Mouse (Mus musculus) thymus, postnatal 36 days (tissue): ENCODE measurements around the gene Krt26.

ENCODE experiments used
- DNase-seq, 2 experiments: peaks; one replicate each; pipeline ENCODE4 v3.0.0; 2022; ENCODE audit warnings: mixed read lengths in 2 of 2

Gene Krt26

DNA sequence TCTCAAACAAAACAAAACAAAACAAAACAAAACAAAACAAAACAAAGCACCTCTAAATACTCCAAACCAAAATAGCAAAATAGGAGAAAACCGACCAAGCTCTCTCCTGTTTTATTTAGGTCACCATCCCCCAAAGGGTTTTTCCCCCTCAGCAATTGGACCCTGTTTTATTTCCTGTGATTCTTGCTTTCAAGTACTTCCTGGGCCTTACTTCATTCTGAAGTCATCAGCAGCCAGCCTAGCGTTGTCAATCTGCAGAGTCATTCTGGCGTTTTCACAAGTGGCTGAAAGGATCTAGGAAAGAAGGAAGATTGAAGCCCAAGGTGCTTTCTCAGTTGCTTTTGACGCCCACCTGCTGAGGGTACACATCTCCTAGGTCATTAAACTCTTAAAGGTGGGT is 54.4 kb downstream of the Krt26 start:
- no peak for DNase-seq

GRCm38 (mm10) chr11:99281116-99281515 is 56.6 kb downstream of the Krt26 start:
- no peak for DNase-seq

DNA sequence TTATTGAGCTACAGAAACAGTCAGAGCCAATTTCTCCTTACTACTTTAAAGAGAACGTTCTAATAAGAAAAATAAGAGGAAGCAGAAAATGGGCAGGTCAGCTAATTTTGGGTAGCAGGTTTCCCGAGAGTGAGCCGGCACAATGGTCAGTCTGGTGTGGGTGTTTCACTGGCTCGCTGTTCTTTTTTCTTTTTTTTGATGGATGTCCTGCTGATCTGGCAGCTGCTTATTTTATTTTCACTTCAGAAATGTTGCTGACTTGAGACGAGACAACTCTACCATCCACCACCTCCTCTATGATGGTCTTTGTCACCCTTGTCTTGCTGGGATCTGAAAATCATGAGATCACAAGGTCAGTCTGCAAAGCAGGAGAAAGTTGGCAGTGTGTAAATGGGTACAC is 57.8 kb downstream of the Krt26 start:
- no peak for DNase-seq
